Mouse (Mus musculus) embryonic stem cell, embryonic (primary cell): Measurements from ENCODE around the gene Plekhd1.

Source experiments
- CTCF ChIA-PET, 4 experiments: fragments of 300-600 bp in 2 of 4; fragments of 350-600 bp in 2 of 4; sonication (Branson Sonifier 250); formaldehyde crosslinking; loops; one replicate each; lab custom pipeline; 2022; ENCODE audit warnings: inconsistent platforms in 2 of 4; lab: Charles Lee
- POLR2A ChIA-PET, 4 experiments: fragments of 300-600 bp in 2 of 4; fragments of 350-600 bp in 2 of 4; sonication (Branson Sonifier 250); formaldehyde crosslinking; loops; one replicate each; lab custom pipeline; 2022; ENCODE audit warnings: antibody characterized with exemption in 4 of 4, inconsistent platforms in 1 of 4; lab: Charles Lee

The Plekhd1 gene

GRCm38 (mm10) chr12:80692269-80692972, at the start of gene Plekhd1:
Gene Plekhd1, plus strand, starts transcription at chr12:80692591.
- CTCF ChIA-PET = interaction anchor here (0.5 to 3.3 kb wide), 20 partner anchors 11 to 217 kb away, joined by 3 to 11 read pairs (median 4); no protein-coding TSS in a partner anchor
- POLR2A ChIA-PET = interaction anchor here in 3 of 4 experiments (0.5 to 2.0 kb wide), 19 partner anchors 11 to 593 kb away, joined by 3 to 7 read pairs (median 4); partner anchors contain the start of genes Erh (in 1 of the 3), Slc39a9 (in 1 of the 3) and Srsf5 (in 1 of the 3)

- ChIA-PET CTCF (interaction anchor here in 2 of 4 experiments (0.6 to 1.4 kb wide), 17 partner anchors 10 to 481 kb away, joined by 3 to 5 read pairs (median 3); partner anchors contain the start of gene Galnt16 (in 1 of the 2)), POLR2A (interaction anchor here (0.5 to 5.1 kb wide), 65 partner anchors 8 to 1442 kb away, joined by 3 to 128 read pairs (median 4); partner anchors contain the start of genes Galnt16 (in 3 of the 4), Srsf5 (in 3 of the 4) and Plekhd1 (in 1 of the 4))
These were observed 49.4 kb upstream of the Plekhd1 start for GRCm38 (mm10) chr12:80642725-80643692.

- POLR2A ChIA-PET = interaction anchor here (0.5 to 5.1 kb wide), 65 partner anchors 9 to 1443 kb away, joined by 3 to 128 read pairs (median 4); partner anchors contain the start of genes Srsf5 (in 3 of the 4), Dcaf5 (in 1 of the 4), Exd2 (in 1 of the 4) and Galnt16 (in 1 of the 4)
- CTCF ChIA-PET = interaction anchor here in 2 of 4 experiments (0.8 to 1.8 kb wide), 11 partner anchors 9 to 482 kb away, joined by 3 to 5 read pairs (median 4); no protein-coding TSS in a partner anchor
These were observed 48.5 kb upstream of the Plekhd1 start, which contains the start of the genes Slc39a9 and Erh for GRCm38 (mm10) chr12:80643693-80644505. Gene Slc39a9, plus strand, starts transcription at chr12:80643883. Gene Erh, minus strand, starts transcription at chr12:80644341.

GRCm38 (mm10) chr12:80644506-80644868, 47.9 kb upstream of the Plekhd1 start:
- ChIA-PET CTCF (interaction anchor here in 2 of 4 experiments (0.9 to 1.8 kb wide), 3 partner anchors 29 to 482 kb away, joined by 3 to 5 read pairs (median 3); no protein-coding TSS in a partner anchor), POLR2A (interaction anchor here (0.5 to 5.1 kb wide), 38 partner anchors 9 to 1211 kb away, joined by 3 to 128 read pairs (median 5); partner anchors contain the start of genes Srsf5 (in 3 of the 4), Dcaf5 (in 2 of the 4), Exd2 (in 1 of the 4) and Galnt16 (in 1 of the 4))

GRCm38 (mm10) chr12:80646377-80646776, 46.0 kb upstream of the Plekhd1 start:
- ChIA-PET POLR2A (interaction anchor here in 2 of 4 experiments (0.6 to 1.8 kb wide), 7 partner anchors 9 to 394 kb away, joined by 3 to 5 read pairs (median 3); partner anchors contain the start of gene Srsf5 (in 1 of the 2)), CTCF (interaction anchor here in 2 of 4 experiments (0.6 to 1.4 kb wide), 3 partner anchors 26 to 919 kb away, joined by 3 read pairs; no protein-coding TSS in a partner anchor)

- ChIA-PET POLR2A (interaction anchor here in 3 of 4 experiments (0.6 to 5.4 kb wide), 10 partner anchors 8 to 541 kb away, joined by 3 to 36 read pairs (median 6); partner anchors contain the start of genes Erh (in 3 of the 3), Slc39a9 (in 3 of the 3) and Zfp36l1 (in 1 of the 3)), CTCF (interaction anchor here in 2 of 4 experiments (1.3 to 1.6 kb wide), 2 partner anchors 19 to 20 kb away, joined by 3 to 7 read pairs; no protein-coding TSS in a partner anchor)
These were observed 38.3 kb upstream of the Plekhd1 start for GRCm38 (mm10) chr12:80653951-80654658.

GRCm38 (mm10) chr12:80654659-80655025, 37.7 kb upstream of the Plekhd1 start:
- ChIA-PET CTCF (interaction anchor here in 2 of 4 experiments (1.3 to 1.6 kb wide), 2 partner anchors 18 to 19 kb away, joined by 3 to 7 read pairs; no protein-coding TSS in a partner anchor), POLR2A (interaction anchor here in 3 of 4 experiments (0.6 to 5.4 kb wide), 9 partner anchors 10 to 542 kb away, joined by 3 to 36 read pairs (median 7); partner anchors contain the start of genes Erh (in 3 of the 3), Slc39a9 (in 3 of the 3) and Zfp36l1 (in 1 of the 3))

- ChIA-PET POLR2A (interaction anchor here in 2 of 4 experiments (0.7 to 5.0 kb wide), 10 partner anchors 9 to 63 kb away, joined by 3 to 24 read pairs (median 4); partner anchors contain the start of genes Erh (in 2 of the 2) and Slc39a9 (in 2 of the 2)), CTCF (interaction anchor here in 3 of 4 experiments (1.0 to 2.4 kb wide), 5 partner anchors 10 to 72 kb away, joined by 3 to 19 read pairs (median 8); no protein-coding TSS in a partner anchor)
These were observed 33.7 kb upstream of the Plekhd1 start for GRCm38 (mm10) chr12:80658661-80659060.

- CTCF ChIA-PET = interaction anchor here (0.6 to 2.3 kb wide), 8 partner anchors 9 to 255 kb away, joined by 3 to 12 read pairs (median 4); no protein-coding TSS in a partner anchor
These were observed 30.1 kb upstream of the Plekhd1 start for GRCm38 (mm10) chr12:80662322-80662721.

GRCm38 (mm10) chr12:80663935-80664334, 28.5 kb upstream of the Plekhd1 start:
- POLR2A ChIA-PET = interaction anchor here in 1 of 4 experiments (1.0 to 1.1 kb wide), 2 partner anchors 9 to 15 kb away, joined by 4 read pairs; no protein-coding TSS in a partner anchor
- CTCF ChIA-PET = interaction anchor here in 1 of 4 experiments (0.7 kb wide), 1 partner anchor 9 kb away, joined by 3 read pairs; no protein-coding TSS in a partner anchor

More at GRCm38 (mm10) chr12:80662322-80662721, 30.1 kb upstream of the Plekhd1 start:
- POLR2A ChIA-PET = interaction anchor here in 3 of 4 experiments (0.6 to 5.0 kb wide), 11 partner anchors 9 to 435 kb away, joined by 3 to 24 read pairs (median 4); partner anchors contain the start of genes Slc39a9 (in 3 of the 3) and Erh (in 2 of the 3)

GRCm38 (mm10) chr12:80668391-80668790, 24.0 kb upstream of the Plekhd1 start:
- ChIA-PET POLR2A (interaction anchor here in 2 of 4 experiments (0.7 to 1.1 kb wide), 2 partner anchors 9 to 89 kb away, joined by 3 to 4 read pairs; no protein-coding TSS in a partner anchor), CTCF (interaction anchor here in 1 of 4 experiments (1.2 kb wide), 1 partner anchor 13 kb away, joined by 3 read pairs; no protein-coding TSS in a partner anchor)

GRCm38 (mm10) chr12:80673170-80673569, 19.2 kb upstream of the Plekhd1 start:
- ChIA-PET POLR2A (interaction anchor here in 3 of 4 experiments (0.6 to 3.5 kb wide), 16 partner anchors 9 to 925 kb away, joined by 3 to 20 read pairs (median 4); partner anchors contain the start of genes Erh (in 2 of the 3), Slc39a9 (in 2 of the 3) and Plekhd1 (in 1 of the 3)), CTCF (interaction anchor here (0.5 to 3.1 kb wide), 79 partner anchors 8 to 1179 kb away, joined by 3 to 21 read pairs (median 4); partner anchors contain the start of genes Plekhd1 (in 4 of the 4), Slc39a9 (in 2 of the 4), Ccdc177 (in 1 of the 4) and Erh (in 1 of the 4))

GRCm38 (mm10) chr12:80681340-80681739, 11.1 kb upstream of the Plekhd1 start:
- ChIA-PET CTCF (interaction anchor here (0.6 to 2.0 kb wide), 21 partner anchors 8 to 520 kb away, joined by 3 to 21 read pairs (median 3); partner anchors contain the start of gene Plekhd1 (in 3 of the 4)), POLR2A (interaction anchor here in 2 of 4 experiments (1.2 kb wide), 3 partner anchors 11 to 40 kb away, joined by 4 to 6 read pairs (median 4); partner anchors contain the start of gene Plekhd1 (in 1 of the 2))

GRCm38 (mm10) chr12:80683554-80683953, 8.8 kb upstream of the Plekhd1 start:
- ChIA-PET POLR2A (no interaction called here), CTCF (interaction anchor here in 2 of 4 experiments (1.3 to 2.3 kb wide), 2 partner anchors 10 to 11 kb away, joined by 4 to 11 read pairs; no protein-coding TSS in a partner anchor)
